Mouse (Mus musculus) embryo, embryonic 11.5 days (tissue): ENCODE measurements around the gene Ksr2.

ENCODE experiments used
- DNase-seq: peaks from one replicate; pipeline ENCODE4 v3.0.0-alpha.2; 2012; ENCODE audit warnings: low read depth, low spot score

Gene Ksr2

GRCm38 (mm10) chr5:117522471-117522870 is 108.7 kb downstream of the Ksr2 start:
- DNase-seq, result no peak

- no peak for DNase-seq
Measured at GRCm38 (mm10) chr5:117523010-117523409, 109.2 kb downstream of the Ksr2 start.

- DNase-seq, result no peak
Measured at GRCm38 (mm10) chr5:117530991-117531390, 117.2 kb downstream of the Ksr2 start.

GRCm38 (mm10) chr5:117539221-117539620 is 125.4 kb downstream of the Ksr2 start:
- no peak for DNase-seq

GRCm38 (mm10) chr5:117541654-117542053 is 127.9 kb downstream of the Ksr2 start:
- DNase-seq, result no peak

GRCm38 (mm10) chr5:117546694-117547268 is 133.0 kb downstream of the Ksr2 start:
- no peak for DNase-seq

GRCm38 (mm10) chr5:117550992-117551391 is 137.2 kb downstream of the Ksr2 start:
- no peak for DNase-seq

- DNase-seq, result no peak
Measured at GRCm38 (mm10) chr5:117552096-117552495, 138.3 kb downstream of the Ksr2 start.

- DNase-seq, result no peak
Measured at GRCm38 (mm10) chr5:117554505-117554904, 140.7 kb downstream of the Ksr2 start.

- no peak for DNase-seq
Measured at GRCm38 (mm10) chr5:117556570-117556969, 142.8 kb downstream of the Ksr2 start.

- no peak for DNase-seq
Measured at GRCm38 (mm10) chr5:117561080-117561479, 147.3 kb downstream of the Ksr2 start.

- no peak for DNase-seq
Measured at GRCm38 (mm10) chr5:117566051-117566665, 152.4 kb downstream of the Ksr2 start.

- DNase-seq, result no peak
Measured at GRCm38 (mm10) chr5:117569190-117569795, 155.5 kb downstream of the Ksr2 start.

- DNase-seq, result no peak
Measured at GRCm38 (mm10) chr5:117572428-117572827, 158.6 kb downstream of the Ksr2 start.

GRCm38 (mm10) chr5:117574894-117575293 is 161.1 kb downstream of the Ksr2 start:
- DNase-seq, result no peak

GRCm38 (mm10) chr5:117577598-117577997 is 163.8 kb downstream of the Ksr2 start:
- no peak for DNase-seq

- DNase-seq, result no peak
Measured at GRCm38 (mm10) chr5:117581711-117582110, 167.9 kb downstream of the Ksr2 start.

- no peak for DNase-seq
Measured at GRCm38 (mm10) chr5:117584428-117584827, 170.6 kb downstream of the Ksr2 start.

- DNase-seq, result no peak
Measured at GRCm38 (mm10) chr5:117589266-117589665, 175.5 kb downstream of the Ksr2 start.

GRCm38 (mm10) chr5:117593273-117593672 is 179.5 kb downstream of the Ksr2 start:
- DNase-seq, result no peak

- DNase-seq, result no peak
Measured at GRCm38 (mm10) chr5:117596803-117597202, 183.0 kb downstream of the Ksr2 start.

- DNase-seq, result no peak
Measured at GRCm38 (mm10) chr5:117602026-117602425, 188.2 kb downstream of the Ksr2 start.

- no peak for DNase-seq
Measured at GRCm38 (mm10) chr5:117607761-117608309, 194.0 kb downstream of the Ksr2 start.
